Mouse (Mus musculus): ENCODE results near the gene Repin1.

DNA sequence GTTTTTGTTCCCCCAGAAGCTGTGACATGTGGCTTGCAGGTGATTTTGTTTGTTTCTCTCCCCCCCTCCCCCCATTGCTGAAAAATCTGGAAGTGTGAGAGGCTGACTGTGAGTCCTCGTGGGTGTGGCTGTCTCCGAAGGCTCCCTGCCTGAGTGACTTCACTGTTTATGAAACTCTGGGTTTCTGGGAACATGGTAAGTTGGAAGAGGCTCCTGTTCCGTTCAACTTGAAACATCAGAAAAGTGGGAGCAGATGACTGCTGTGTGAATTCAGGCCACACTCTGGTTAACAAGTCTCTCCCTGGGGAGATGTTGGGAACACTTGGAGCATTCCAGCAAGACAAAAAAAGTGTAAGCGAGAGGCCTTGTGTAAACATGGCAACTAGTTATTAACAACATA, 46.8 kb upstream of the Repin1 start:
- TF ChIP-seq CTCF (IDR thresholded peaks at IDR 0.05; ENCODE audit: insufficient read depth, low read length) (no peak), POLR2A (IDR thresholded peaks at IDR 0.05; ENCODE audit: borderline replicate concordance, extremely low read depth, low read depth, low read length) (no peak)

All from lung, adult 2 months (tissue).